Mouse (Mus musculus) hindbrain, embryonic 13.5 days (tissue): ENCODE data around the gene Ggcx. TPM values are rescaled to one million over a fixed set of nuclear protein-coding genes. Genes with fewer than 3 reads are reported as not detected.
"Not testable (repeated sequence)": the region's sequence is repeated elsewhere in the genome, so short reads cannot be mapped to it uniquely, and the experiment has no call there.

Source experiments
- ATAC-seq: fragments of 200-750 bp; cut with Nextera tagmentation; 2 replicates; pipeline ENCODE4 v1.8.0; 2017; ENCODE audit warnings: moderate TSS enrichment; ENCODE audit not compliant: low FRiP score
- H3K27ac ChIP-seq: fragments of 300-500 bp; sonication (generic); 2 replicates; pipeline ENCODE4 v1.5.1; 2015; ENCODE audit warnings: inconsistent platforms, mild to moderate bottlenecking, moderate library complexity
- H3K27me3 ChIP-seq: fragments of 300-500 bp; sonication (generic); 2 replicates; pipeline ENCODE4 v1.6.1; 2015; ENCODE audit warnings: mild to moderate bottlenecking, inconsistent platforms
- H3K36me3 ChIP-seq: fragments of 300-500 bp; sonication (generic); 2 replicates; pipeline ENCODE4 v1.6.1; 2015; ENCODE audit warnings: mild to moderate bottlenecking, inconsistent platforms
- H3K4me1 ChIP-seq: fragments of 300-500 bp; sonication (generic); replicated peaks from 2 replicates; pipeline ENCODE4 v1.6.1; 2015; ENCODE audit warnings: inconsistent platforms
- H3K4me2 ChIP-seq: fragments of 300-500 bp; sonication (generic); 2 replicates; pipeline ENCODE4 v1.6.1; 2015; ENCODE audit warnings: inconsistent platforms, mild to moderate bottlenecking, moderate library complexity
- H3K4me3 ChIP-seq: fragments of 300-500 bp; sonication (generic); 2 replicates; pipeline ENCODE4 v1.5.1; 2015; ENCODE audit warnings: mild to moderate bottlenecking, inconsistent platforms
- H3K9ac ChIP-seq: fragments of 300-500 bp; sonication (generic); 2 replicates; pipeline ENCODE4 v1.6.1; 2015; ENCODE audit warnings: mild to moderate bottlenecking, inconsistent platforms
- H3K9me3 ChIP-seq: fragments of 300-500 bp; sonication (generic); 2 replicates; pipeline ENCODE4 v1.6.1; 2016; ENCODE audit warnings: inconsistent platforms
- WGBS: fragments of 180-500 bp; shearing (Covaris S2); methylation state at CpG from one replicate; pipeline ENCODE4 v1.1.7; 2015; 5-methylcytosine and 5-hydroxymethylcytosine counted together
- polyA plus RNA-seq: library from polyadenylated mRNA; unstranded; fragments of >200 nt; fragmentation: Nextera tagmentation; extraction: Ambion mirVana; gene quantifications from 2 replicates; pipeline ENCODE4 v1.2.1, GENCODE M21; 2015

The Ggcx gene
- polyA plus RNA-seq, 1 experiment from 2014 or later = 15.3 TPM

DNA sequence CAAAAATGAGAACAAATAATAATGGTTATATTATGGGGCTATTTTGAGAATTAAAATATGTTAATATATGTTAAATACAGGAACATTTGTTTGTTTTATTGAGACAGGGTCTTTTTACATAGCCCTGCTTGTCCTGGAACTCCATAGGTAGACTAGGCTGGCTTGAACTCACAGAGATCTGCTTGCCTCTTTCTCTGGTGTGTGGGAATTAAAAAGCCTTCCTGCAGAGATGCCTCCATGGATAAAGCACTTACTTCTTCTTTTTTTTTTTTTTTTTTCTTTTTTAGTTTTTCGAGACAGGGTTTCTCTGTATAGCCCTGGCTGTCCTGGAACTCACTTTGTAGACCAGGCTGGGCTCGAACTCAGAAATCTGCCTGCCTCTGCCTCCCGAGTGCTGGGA, 64.6 kb downstream of the Ggcx start:
- H3K36me3 ChIP-seq, H3K4me3 ChIP-seq, ATAC-seq, H3K27me3 ChIP-seq, H3K27ac ChIP-seq, H3K9me3 ChIP-seq, H3K4me2 ChIP-seq, H3K9ac ChIP-seq, H3K4me1 ChIP-seq: not testable (repeated sequence)
- 93% methylated on average over 3 of the region's 3 CpGs for WGBS

DNA sequence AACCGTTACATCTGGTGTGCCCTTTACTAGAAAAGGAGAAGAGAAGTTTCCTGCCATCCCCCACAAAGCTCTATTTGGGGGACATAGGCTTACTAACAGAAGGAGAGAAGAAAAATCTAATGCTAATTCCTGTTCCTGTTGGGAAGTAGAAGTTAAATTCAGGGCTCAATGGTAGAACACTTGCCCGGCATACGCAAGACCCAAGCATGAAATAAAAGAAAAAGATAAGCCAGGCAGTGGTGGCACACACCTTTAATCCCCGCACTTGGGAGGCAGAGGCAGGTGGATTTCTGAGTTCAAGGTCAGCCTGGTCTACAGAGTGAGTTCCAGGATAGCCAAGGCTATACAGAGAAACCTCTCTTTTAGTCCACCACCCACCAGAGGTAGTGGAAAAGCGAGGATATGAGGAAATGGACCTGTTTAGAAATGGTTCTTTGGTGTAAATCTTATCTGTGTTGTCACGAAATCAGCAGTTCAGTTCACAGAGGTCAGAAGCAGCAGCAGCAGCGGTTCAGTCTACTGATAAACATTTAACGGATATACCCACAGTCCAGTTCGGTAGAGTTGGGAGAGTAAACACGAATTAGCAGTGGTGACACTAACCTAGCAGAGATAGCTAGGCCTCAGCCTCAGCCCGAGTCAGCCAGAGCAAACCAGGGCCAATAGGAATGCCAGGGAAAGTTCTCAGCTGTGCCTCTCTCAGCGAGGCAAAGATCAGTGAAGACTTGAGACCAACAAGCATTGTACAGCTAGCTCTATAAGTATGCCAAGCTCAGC, 65.7 kb downstream of the Ggcx start:
- Histone ChIP-seq H3K4me3 (no peak overlapping the region), H3K9me3 (no peaks in the 10 kb centered on the region), H3K4me1 (no peaks in the 10 kb centered on the region), H3K9ac (no peak overlapping the region), H3K4me2 (no peak overlapping the region), H3K36me3 (no peaks in the 10 kb centered on the region), H3K27ac (no peak overlapping the region), H3K27me3 (no peaks in the 10 kb centered on the region)
- 92% methylated on average over 12 of the region's 12 CpGs for WGBS
- no peak for ATAC-seq

DNA sequence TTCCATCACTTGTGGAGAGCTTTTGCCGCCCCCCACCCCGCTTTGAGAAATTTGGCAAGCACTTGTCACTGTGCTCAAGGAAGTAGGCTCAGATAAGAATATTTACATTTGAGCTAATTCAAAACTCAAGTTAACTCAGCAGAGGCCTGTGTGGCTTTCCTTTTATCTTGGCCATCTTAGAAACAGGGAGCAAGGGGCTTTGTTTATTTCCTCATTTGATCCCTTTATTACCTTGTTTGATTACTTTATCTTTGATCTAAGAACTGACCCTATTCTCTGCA, 66.3 kb downstream of the Ggcx start:
- Histone ChIP-seq H3K27ac (no peak overlapping the region), H3K9ac (no peak overlapping the region), H3K4me1 (no peaks in the 10 kb centered on the region), H3K4me3 (no peak overlapping the region), H3K27me3 (no peaks in the 10 kb centered on the region), H3K36me3 (no peaks in the 10 kb centered on the region), H3K9me3 (no peaks in the 10 kb centered on the region), H3K4me2 (no peak overlapping the region)
- 89% methylated on average over 2 of the region's 2 CpGs for WGBS
- ATAC-seq = no peak

Other genes starting within 250 kb of the Ggcx start
- gene Atoh8, start 178.7 kb upstream of the Ggcx start, polyA plus RNA-seq = 3.2 and 4.2 TPM in 2 replicates
- 0.40 TPM in 1 of 2 replicates, not detected in the other for gene Sftpb, start 109.7 kb upstream of the Ggcx start, polyA plus RNA-seq
- gene Usp39, start 69.1 kb upstream of the Ggcx start, polyA plus RNA-seq = 46.0 and 46.7 TPM in 2 replicates
- 20.6 and 21.1 TPM in 2 replicates for gene 0610030E20Rik, start 67.0 kb upstream of the Ggcx start, polyA plus RNA-seq
- gene Tmem150a, start 58.9 kb upstream of the Ggcx start, polyA plus RNA-seq = 14.4 and 16.0 TPM in 2 replicates
- gene Rnf181, start 47.4 kb upstream of the Ggcx start, polyA plus RNA-seq = 141 and 147 TPM in 2 replicates
- 18.8 and 20.8 TPM in 2 replicates for gene Vamp5, start 33.8 kb upstream of the Ggcx start, polyA plus RNA-seq
- 25.9 and 29.4 TPM in 2 replicates for gene Vamp8, start 23.6 kb upstream of the Ggcx start, polyA plus RNA-seq
- 388 and 410 TPM in 2 replicates for gene Mat2a, start 25.2 kb downstream of the Ggcx start, polyA plus RNA-seq
- gene Sh2d6, start 107.4 kb downstream of the Ggcx start, polyA plus RNA-seq = 0.41 and 1.0 TPM in 2 replicates
- gene Capg, start 130.1 kb downstream of the Ggcx start, polyA plus RNA-seq = 9.2 and 10.2 TPM in 2 replicates
- 15.3 and 15.5 TPM in 2 replicates for gene Elmod3, start 184.1 kb downstream of the Ggcx start, polyA plus RNA-seq
- 4.8 and 5.9 TPM in 2 replicates for gene Retsat, start 184.2 kb downstream of the Ggcx start, polyA plus RNA-seq
- gene Tgoln1, start 202.7 kb downstream of the Ggcx start, polyA plus RNA-seq = 37.1 and 38.1 TPM in 2 replicates